Mouse (Mus musculus) thymus, adult 2 months (tissue): ENCODE measurements around the gene Fndc3c1.

Source experiments
- CTCF ChIP-seq: fragments of 200-500 bp; IDR thresholded peaks from 2 replicates; pipeline ENCODE4 v1.5.1; 2012; ENCODE audit warnings: mild to moderate bottlenecking, control low read depth, low read length, moderate library complexity, borderline replicate concordance; ENCODE audit not compliant: control insufficient read depth, poor library complexity, insufficient read depth; ENCODE audit errors: extremely low read depth
- POLR2A ChIP-seq: fragments of 200-500 bp; IDR thresholded peaks from 2 replicates; pipeline ENCODE4 v1.6.1; 2012; ENCODE audit warnings: mild to moderate bottlenecking, low read length, control low read depth, moderate library complexity; ENCODE audit not compliant: control insufficient read depth, poor library complexity, insufficient read depth; ENCODE audit errors: extremely low read depth

- TF ChIP-seq POLR2A: no peak
- TF ChIP-seq CTCF: no peak
Measured at GRCm38 (mm10) chrX:106385304-106385703, 99.9 kb downstream of the Fndc3c1 start.
